Mouse (Mus musculus): Measurements from ENCODE around the gene Gm5788. TPM values are rescaled to one million over a fixed set of nuclear protein-coding genes. Genes with fewer than 3 reads are reported as not detected.
"Not testable (repeated sequence)": the region's sequence is repeated elsewhere in the genome, so short reads cannot be mapped to it uniquely, and the experiment has no call there.

Gm5788 gene
- polyA plus RNA-seq (2012): not detected in 2 replicates

- H3K36me3 ChIP-seq (ENCODE audit: control insufficient read depth); H3K27me3 ChIP-seq (ENCODE audit: control insufficient read depth); H3K9me3 ChIP-seq (ENCODE audit: control insufficient read depth, low read length); H3K4me3 ChIP-seq (replicated peaks); H3K4me1 ChIP-seq (ENCODE audit: control insufficient read depth): not testable (repeated sequence)
Measured at GRCm38 (mm10) chr12:87494421-87494820, at the start of gene Gm5788. Gm5788 (plus strand) TSS chr12:87494721.

- Histone ChIP-seq H3K36me3 (ENCODE audit: control insufficient read depth) (peaks cover 86% of the 10 kb centered on the region), H3K27me3 (ENCODE audit: control insufficient read depth) (no peaks in the 10 kb centered on the region), H3K4me1 (ENCODE audit: control insufficient read depth) (peaks cover 9% of the 10 kb centered on the region), H3K9me3 (ENCODE audit: control insufficient read depth, low read length) (no peaks in the 10 kb centered on the region), H3K4me3 (replicated peaks) (no peak overlapping the region)
- TF ChIP-seq TAL1 (IDR thresholded peaks at IDR 0.05; ENCODE audit: low read length): no peak
- TF ChIP-seq GATA1 (IDR thresholded peaks at IDR 0.05; ENCODE audit: low read length): peak; percentile 55
Measured at GRCm38 (mm10) chr12:87449456-87449855, 45.1 kb upstream of the Gm5788 start.

GRCm38 (mm10) chr12:87464678-87465297 is 29.7 kb upstream of the Gm5788 start:
- H3K9me3 ChIP-seq (ENCODE audit: control insufficient read depth, low read length): no peaks in the 10 kb centered on the region
- H3K4me1 ChIP-seq (ENCODE audit: control insufficient read depth): peaks cover 17% of the 10 kb centered on the region
- H3K4me3 ChIP-seq (replicated peaks): no peak overlapping the region
- peaks cover 88% of the 10 kb centered on the region for H3K36me3 ChIP-seq (ENCODE audit: control insufficient read depth)
- no peaks in the 10 kb centered on the region for H3K27me3 ChIP-seq (ENCODE audit: control insufficient read depth)
- TF ChIP-seq GATA1 (IDR thresholded peaks at IDR 0.05; ENCODE audit: low read length) (no peak), TAL1 (IDR thresholded peaks at IDR 0.05; ENCODE audit: low read length) (no peak)

- Histone ChIP-seq H3K4me3 (replicated peaks) (peak overlapping the region; percentile 98), H3K4me1 (ENCODE audit: control insufficient read depth) (peaks cover 28% of the 10 kb centered on the region), H3K36me3 (ENCODE audit: control insufficient read depth) (peaks cover 45% of the 10 kb centered on the region), H3K9me3 (ENCODE audit: control insufficient read depth, low read length) (no peaks in the 10 kb centered on the region), H3K27me3 (ENCODE audit: control insufficient read depth) (peaks cover 6% of the 10 kb centered on the region)
- no peak for TF ChIP-seq TAL1 (IDR thresholded peaks at IDR 0.05; ENCODE audit: low read length)
- TF ChIP-seq GATA1 (IDR thresholded peaks at IDR 0.05; ENCODE audit: low read length): peak; percentile 52; the same call in 1 of the 2 replicates
Measured at GRCm38 (mm10) chr12:87470263-87471136, 24.0 kb upstream of the Gm5788 start.

- TF ChIP-seq TAL1 (IDR thresholded peaks at IDR 0.05; ENCODE audit: low read length) (no peak), GATA1 (IDR thresholded peaks at IDR 0.05; ENCODE audit: low read length) (no peak)
- peaks cover 28% of the 10 kb centered on the region for H3K4me1 ChIP-seq (ENCODE audit: control insufficient read depth)
- peaks cover 6% of the 10 kb centered on the region for H3K27me3 ChIP-seq (ENCODE audit: control insufficient read depth)
- H3K9me3 ChIP-seq (ENCODE audit: control insufficient read depth, low read length): no peaks in the 10 kb centered on the region
- H3K36me3 ChIP-seq (ENCODE audit: control insufficient read depth): peaks cover 38% of the 10 kb centered on the region
- H3K4me3 ChIP-seq (replicated peaks): peak overlapping the region; percentile 98
Measured at GRCm38 (mm10) chr12:87471421-87471963, 23.0 kb upstream of the Gm5788 start.

DNA sequence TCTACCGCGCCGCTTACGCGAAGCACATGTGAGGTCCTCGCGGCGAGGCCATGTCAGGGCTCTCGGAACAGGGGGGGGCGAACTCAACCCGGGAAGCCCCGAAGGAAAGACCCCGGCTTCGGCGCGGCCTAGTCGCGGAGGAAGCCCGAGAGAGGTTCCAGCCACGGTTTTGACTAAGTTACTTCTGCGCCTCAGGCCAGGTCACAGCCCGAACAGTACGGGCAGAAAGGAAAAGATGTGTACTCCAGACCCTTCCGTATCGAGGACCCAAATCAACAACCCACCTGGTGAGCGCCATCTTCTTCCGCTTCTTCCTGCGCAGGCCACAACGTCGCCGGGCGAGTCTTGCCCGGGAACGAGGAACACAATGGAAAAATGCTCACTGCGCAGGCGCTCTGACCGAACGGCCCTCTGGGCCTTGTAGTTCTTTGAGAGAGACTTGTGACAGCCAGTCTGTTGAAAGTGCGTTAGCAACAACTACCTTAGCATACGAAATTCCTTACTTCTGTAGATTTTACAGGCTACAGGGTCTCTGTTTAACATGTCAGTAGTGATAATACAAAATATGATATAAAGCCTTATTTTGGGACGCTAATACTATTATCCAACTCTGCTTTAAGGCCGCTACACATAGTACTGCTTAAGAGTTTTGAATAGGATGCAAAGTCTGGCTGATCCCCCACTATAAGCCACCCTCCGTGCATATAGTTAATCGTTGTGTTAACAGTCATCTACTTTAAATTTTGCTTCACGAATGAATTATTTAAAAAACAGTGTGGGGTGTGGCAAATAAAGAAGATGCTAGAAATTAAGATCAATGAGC is 22.3 kb upstream of the Gm5788 start, which contains the start of gene Snw1:
TSS of gene Snw1 (minus strand) at position 311 of the 823 bp plus-strand sequence.
- H3K9me3 ChIP-seq (ENCODE audit: control insufficient read depth, low read length): no peaks in the 10 kb centered on the region
- H3K4me3 ChIP-seq (replicated peaks): peak within 1 kb of the TSS; percentile 98
- peaks cover 25% of the 10 kb centered on the region for H3K4me1 ChIP-seq (ENCODE audit: control insufficient read depth)
- no peak for TF ChIP-seq TAL1 (IDR thresholded peaks at IDR 0.05; ENCODE audit: low read length)
- no peak for TF ChIP-seq GATA1 (IDR thresholded peaks at IDR 0.05; ENCODE audit: low read length)
- peaks cover 6% of the 10 kb centered on the region for H3K27me3 ChIP-seq (ENCODE audit: control insufficient read depth)
- peaks cover 31% of the 10 kb centered on the region for H3K36me3 ChIP-seq (ENCODE audit: control insufficient read depth)

GRCm38 (mm10) chr12:87474756-87475155 is 19.8 kb upstream of the Gm5788 start:
- H3K4me3 ChIP-seq (replicated peaks): no peak overlapping the region
- TF ChIP-seq TAL1 (IDR thresholded peaks at IDR 0.05; ENCODE audit: low read length) (no peak), GATA1 (IDR thresholded peaks at IDR 0.05; ENCODE audit: low read length) (no peak)
- H3K9me3 ChIP-seq (ENCODE audit: control insufficient read depth, low read length): no peaks in the 10 kb centered on the region
- peaks cover 6% of the 10 kb centered on the region for H3K27me3 ChIP-seq (ENCODE audit: control insufficient read depth)
- H3K36me3 ChIP-seq (ENCODE audit: control insufficient read depth): peaks cover 10% of the 10 kb centered on the region
- peaks cover 22% of the 10 kb centered on the region for H3K4me1 ChIP-seq (ENCODE audit: control insufficient read depth)

DNA sequence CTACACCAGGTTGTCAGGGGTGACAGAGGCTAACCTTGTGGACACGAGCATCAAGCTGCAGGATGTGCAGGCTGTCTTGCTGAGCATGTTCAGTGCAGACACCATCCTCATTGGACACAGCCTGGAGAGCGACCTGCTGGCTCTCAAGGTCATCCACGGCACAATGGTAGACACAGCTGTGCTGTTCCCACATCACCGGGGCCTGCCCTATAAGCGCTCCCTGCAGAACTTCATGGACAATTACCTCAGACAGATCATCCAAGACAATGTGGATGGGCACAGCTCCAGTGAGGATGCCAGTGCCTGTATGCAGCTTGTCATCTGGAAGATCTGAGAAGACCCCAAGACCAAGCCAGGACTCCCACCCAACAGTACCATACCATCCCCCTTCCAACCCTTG is 12.0 kb upstream of the Gm5788 start:
- H3K27me3 ChIP-seq (ENCODE audit: control insufficient read depth); H3K9me3 ChIP-seq (ENCODE audit: control insufficient read depth, low read length); H3K4me1 ChIP-seq (ENCODE audit: control insufficient read depth); H3K4me3 ChIP-seq (replicated peaks); H3K36me3 ChIP-seq (ENCODE audit: control insufficient read depth): not testable (repeated sequence)

- not testable (repeated sequence) for H3K9me3 ChIP-seq (ENCODE audit: control insufficient read depth, low read length); H3K27me3 ChIP-seq (ENCODE audit: control insufficient read depth); H3K4me3 ChIP-seq (replicated peaks); H3K36me3 ChIP-seq (ENCODE audit: control insufficient read depth); H3K4me1 ChIP-seq (ENCODE audit: control insufficient read depth)
Measured at GRCm38 (mm10) chr12:87488683-87489082, 5.8 kb upstream of the Gm5788 start.

GRCm38 (mm10) chr12:87514016-87514415 is 19.5 kb downstream of the Gm5788 start, which contains the start of gene Gm8300:
Gm8300 (plus strand) TSS chr12:87514316.
- H3K36me3 ChIP-seq (ENCODE audit: control insufficient read depth); H3K27me3 ChIP-seq (ENCODE audit: control insufficient read depth); H3K4me3 ChIP-seq (replicated peaks); H3K9me3 ChIP-seq (ENCODE audit: control insufficient read depth, low read length); H3K4me1 ChIP-seq (ENCODE audit: control insufficient read depth): not testable (repeated sequence)

DNA sequence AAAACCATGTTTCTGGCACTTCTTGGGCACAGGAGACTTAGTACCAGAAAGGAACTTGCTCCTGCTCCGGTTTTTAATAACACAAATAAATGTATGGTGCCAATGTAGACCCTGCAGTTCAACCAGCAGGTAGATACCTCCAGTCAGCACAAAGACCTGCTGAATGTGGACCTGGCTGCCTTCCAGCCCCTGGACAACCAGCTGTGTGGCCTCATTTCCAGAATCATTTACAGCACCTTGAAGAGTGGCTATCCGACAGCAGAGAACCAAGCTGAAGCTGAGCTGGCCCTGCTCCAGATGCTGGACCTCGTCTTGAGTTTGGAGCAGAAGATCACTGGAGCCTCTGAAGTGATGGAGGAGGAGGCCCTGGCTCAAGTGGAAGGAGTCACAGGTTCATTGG is 25.1 kb downstream of the Gm5788 start:
- H3K27me3 ChIP-seq (ENCODE audit: control insufficient read depth); H3K9me3 ChIP-seq (ENCODE audit: control insufficient read depth, low read length); H3K4me1 ChIP-seq (ENCODE audit: control insufficient read depth); H3K4me3 ChIP-seq (replicated peaks); H3K36me3 ChIP-seq (ENCODE audit: control insufficient read depth): not testable (repeated sequence)

All from erythroblast, embryonic 14.5 days (primary cell).